Mouse (Mus musculus) forebrain, embryonic 14.5 days (tissue): ENCODE measurements at regions not wholly inside any gene's neighbourhood (a gene's known extent, or its start where the extent isn't known, plus 50 kb on each side); places are given as distances from the start of the nearest gene placed in this dataset.

ENCODE experiments used
- ATAC-seq: fragments of 200-750 bp; cut with Nextera tagmentation; 2 replicates; pipeline ENCODE4 v1.8.0; 2017; ENCODE audit warnings: mild to moderate bottlenecking, moderate library complexity
- DNase-seq: peaks from one replicate; pipeline ENCODE4 v3.0.0-alpha.2; 2015; ENCODE audit warnings: low spot score
- H3K27ac ChIP-seq: fragments of 300-500 bp; sonication (generic); 2 replicates; pipeline ENCODE4 v1.5.1; 2014; ENCODE audit warnings: low read depth, mild to moderate bottlenecking, control low read depth, low read length, moderate library complexity
- H3K27me3 ChIP-seq: fragments of 300-500 bp; sonication (generic); replicated peaks from 2 replicates; pipeline ENCODE4 v1.6.1; 2014; ENCODE audit warnings: low read length, control low read depth, mixed read lengths; ENCODE audit not compliant: control insufficient read depth, insufficient read depth
- H3K36me3 ChIP-seq: fragments of 300-500 bp; sonication (generic); 2 replicates; pipeline ENCODE4 v1.6.1; 2014; ENCODE audit warnings: low read length, control low read depth; ENCODE audit not compliant: control insufficient read depth, insufficient read depth
- H3K4me1 ChIP-seq: fragments of 300-500 bp; sonication (generic); 2 replicates; pipeline ENCODE4 v1.6.1; 2014; ENCODE audit warnings: antibody characterized with exemption, low read length, control low read depth; ENCODE audit not compliant: control insufficient read depth, insufficient read depth
- H3K4me2 ChIP-seq: fragments of 300-500 bp; sonication (generic); 2 replicates; pipeline ENCODE4 v1.6.1; 2014; ENCODE audit warnings: mild to moderate bottlenecking, control low read depth, low read length
- H3K4me3 ChIP-seq: fragments of 300-500 bp; sonication (generic); 2 replicates; pipeline ENCODE4 v1.5.1; 2014; ENCODE audit warnings: low read depth, low read length, control low read depth
- H3K9ac ChIP-seq: fragments of 300-500 bp; sonication (generic); 2 replicates; pipeline ENCODE4 v1.6.1; 2014; ENCODE audit warnings: mild to moderate bottlenecking, low read length, control low read depth, moderate library complexity
- H3K9me3 ChIP-seq: fragments of 300-500 bp; sonication (generic); replicated peaks from 2 replicates; pipeline ENCODE4 v1.6.1; 2016; ENCODE audit warnings: low read length, control low read depth, mixed read lengths; ENCODE audit not compliant: control insufficient read depth
- WGBS: fragments of 180-500 bp; shearing (Covaris S2); extraction: QIAGEN DNeasy Blood & Tissue Kit; methylation state at CpG from one replicate; pipeline ENCODE4 v1.1.7; 2014; 5-methylcytosine and 5-hydroxymethylcytosine counted together

DNA sequence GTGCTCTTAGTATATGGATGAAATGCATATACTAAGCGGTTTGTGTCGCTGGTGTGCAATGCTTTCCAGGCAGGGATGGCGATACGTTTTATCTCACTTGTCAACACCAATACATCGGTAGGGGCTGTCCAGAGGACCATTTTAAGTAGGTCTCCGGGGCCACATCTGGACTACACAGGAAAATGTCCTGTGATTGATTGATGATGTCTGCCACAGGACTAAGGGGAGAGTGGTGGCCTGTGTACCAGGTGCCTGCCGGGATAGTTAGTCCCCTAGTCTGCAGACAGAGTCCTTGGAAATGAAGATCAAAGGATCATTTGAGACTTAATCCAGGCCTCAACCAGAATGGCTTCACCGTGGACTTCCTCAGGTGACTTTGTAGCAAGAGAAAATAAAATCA is 460.6 kb downstream of the Bnc2 start:
- no peak for ATAC-seq
- H3K4me2 ChIP-seq: no peak overlapping the region
- no peak overlapping the region for H3K9ac ChIP-seq
- 91% methylated on average over 8 of the region's 8 CpGs for WGBS
- no peak overlapping the region for H3K27ac ChIP-seq
- H3K4me3 ChIP-seq: no peak overlapping the region
- DNase-seq: no peak
- no peaks in the 10 kb centered on the region for H3K27me3 ChIP-seq
- H3K4me1 ChIP-seq: no peaks in the 10 kb centered on the region
- H3K9me3 ChIP-seq: no peaks in the 10 kb centered on the region
- no peaks in the 10 kb centered on the region for H3K36me3 ChIP-seq

DNA sequence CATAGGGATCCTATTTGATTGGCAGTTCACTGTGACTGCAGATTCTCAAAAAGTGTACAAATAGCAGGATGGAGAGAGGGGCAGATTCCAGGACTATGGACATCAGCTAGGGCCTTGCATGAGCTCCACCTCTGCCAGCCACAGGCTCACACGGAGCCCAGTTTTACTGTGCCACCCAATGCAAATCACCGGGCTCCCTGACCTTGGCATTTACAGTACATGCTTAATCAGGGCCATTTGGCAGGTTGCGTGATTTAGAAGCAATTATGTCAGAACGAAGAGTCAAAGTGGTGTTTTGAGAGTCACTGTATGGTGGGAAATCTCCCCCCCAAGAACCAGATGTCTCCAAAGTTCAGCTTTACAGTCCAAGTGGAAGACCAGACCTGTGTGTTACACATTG is 456.1 kb downstream of the Bnc2 start:
- WGBS: 77% methylated on average over 4 of the region's 4 CpGs
- DNase-seq: no peak

DNA sequence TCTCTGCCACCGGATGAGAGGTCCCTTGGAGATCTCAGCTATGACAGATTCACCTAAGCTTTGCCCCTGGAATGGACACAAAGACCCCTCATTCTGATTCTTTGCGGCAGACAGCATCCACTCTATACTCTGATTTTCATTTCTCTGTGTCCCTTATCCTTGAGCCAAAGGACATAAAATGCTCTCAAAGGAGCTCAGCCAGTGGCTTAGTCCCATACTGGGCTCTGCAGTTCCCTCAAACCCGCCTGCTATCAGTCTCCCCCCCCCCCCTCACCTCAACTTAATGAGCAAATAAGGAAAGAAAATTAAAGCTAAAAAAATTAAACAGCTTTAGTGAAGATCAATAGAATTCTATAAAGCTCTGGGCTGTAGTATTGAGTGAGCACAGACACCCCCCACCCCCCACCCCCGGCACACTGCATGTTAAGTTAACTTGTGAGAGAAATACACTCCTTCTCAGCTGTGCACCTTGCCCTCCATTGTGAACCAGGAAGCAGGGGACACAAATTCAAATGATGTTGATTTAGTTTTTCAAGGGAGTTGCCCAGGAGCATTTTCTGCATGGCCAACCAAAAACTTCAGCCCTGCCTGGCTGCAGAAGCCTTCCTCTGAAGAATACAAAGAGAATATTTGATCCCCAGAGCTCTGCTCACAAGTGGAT is 452.9 kb downstream of the Bnc2 start:
- 24% methylated on average over 4 of the region's 4 CpGs for WGBS
- no peak overlapping the region for H3K4me2 ChIP-seq
- H3K27me3 ChIP-seq: no peaks in the 10 kb centered on the region
- H3K4me1 ChIP-seq: no peaks in the 10 kb centered on the region
- H3K9ac ChIP-seq: no peak overlapping the region
- no peaks in the 10 kb centered on the region for H3K36me3 ChIP-seq
- H3K27ac ChIP-seq: no peak overlapping the region
- no peak overlapping the region for H3K4me3 ChIP-seq
- ATAC-seq (no peak), DNase-seq (peak; percentile 8)
- H3K9me3 ChIP-seq: no peaks in the 10 kb centered on the region

More for the DNA sequence above, 456.1 kb downstream of the Bnc2 start:
- no peak overlapping the region for H3K4me3 ChIP-seq
- no peak overlapping the region for H3K27ac ChIP-seq
- H3K9ac ChIP-seq: no peak overlapping the region
- no peaks in the 10 kb centered on the region for H3K4me1 ChIP-seq
- ATAC-seq: no peak
- no peaks in the 10 kb centered on the region for H3K36me3 ChIP-seq
- H3K9me3 ChIP-seq: no peaks in the 10 kb centered on the region
- no peaks in the 10 kb centered on the region for H3K27me3 ChIP-seq
- H3K4me2 ChIP-seq: no peak overlapping the region

DNA sequence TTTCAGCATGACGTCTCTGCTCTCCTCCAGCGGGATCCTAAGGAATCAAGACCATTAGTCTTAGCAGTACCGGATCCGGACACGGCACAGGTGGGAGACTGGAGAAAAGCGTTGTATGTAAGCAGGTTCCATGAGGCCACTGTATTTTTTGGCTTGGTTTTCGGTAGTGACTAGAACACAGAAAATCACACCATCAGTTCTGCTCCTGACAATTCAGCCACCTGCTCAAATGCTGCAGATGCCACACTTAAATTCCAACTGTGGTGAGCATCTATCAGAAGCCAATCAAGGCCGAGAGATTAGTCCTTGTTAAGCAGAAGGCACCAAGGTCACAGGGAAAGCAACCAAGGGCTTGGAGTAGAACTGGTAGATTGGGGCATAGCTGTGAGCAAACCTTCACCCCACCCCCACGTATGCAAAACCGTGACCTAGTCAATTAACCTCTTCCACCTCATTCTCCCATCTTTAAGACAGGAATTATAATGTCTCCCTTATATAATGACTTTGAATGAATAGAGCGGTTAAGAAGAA is 452.2 kb downstream of the Bnc2 start:
- H3K9ac ChIP-seq: no peak overlapping the region
- H3K27me3 ChIP-seq: no peaks in the 10 kb centered on the region
- DNase-seq (no peak), ATAC-seq (no peak)
- WGBS: 62% methylated on average over 11 of the region's 11 CpGs
- no peaks in the 10 kb centered on the region for H3K9me3 ChIP-seq
- no peak overlapping the region for H3K4me2 ChIP-seq
- H3K4me1 ChIP-seq: no peaks in the 10 kb centered on the region
- H3K4me3 ChIP-seq: no peak overlapping the region
- H3K36me3 ChIP-seq: no peaks in the 10 kb centered on the region
- H3K27ac ChIP-seq: no peak overlapping the region

DNA sequence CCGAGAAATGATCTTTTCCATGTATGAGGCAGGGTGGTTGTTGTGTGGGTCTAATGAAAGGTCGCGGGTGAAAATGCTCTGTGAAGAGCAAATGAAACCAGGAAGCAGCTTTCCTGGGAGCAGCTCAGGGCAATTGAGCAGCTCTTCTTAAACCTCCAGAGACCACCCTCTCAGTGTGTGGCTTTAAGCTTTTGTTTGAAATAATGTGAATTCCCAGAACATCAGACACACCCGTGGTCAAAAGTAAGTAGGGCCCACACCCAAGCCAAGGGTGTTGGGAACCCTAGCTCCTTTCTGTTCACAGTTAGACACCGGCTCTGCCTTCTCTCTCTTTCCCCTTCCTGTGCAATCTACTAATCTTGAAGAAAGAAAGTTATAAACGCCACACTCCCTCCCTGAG is 450.5 kb downstream of the Bnc2 start:
- Histone ChIP-seq H3K9ac (no peak overlapping the region), H3K9me3 (no peaks in the 10 kb centered on the region), H3K27ac (no peak overlapping the region), H3K27me3 (no peaks in the 10 kb centered on the region), H3K4me1 (no peaks in the 10 kb centered on the region), H3K36me3 (no peaks in the 10 kb centered on the region), H3K4me3 (no peak overlapping the region), H3K4me2 (no peak overlapping the region)
- no peak for DNase-seq
- ATAC-seq: no peak
- 78% methylated on average over 6 of the region's 6 CpGs for WGBS
